Mouse (Mus musculus) macrophage (primary cell): ENCODE data around the gene Gm4969. TPM values are rescaled to one million over a fixed set of nuclear protein-coding genes. Genes with fewer than 3 reads are reported as not detected.
"Not testable (repeated sequence)": the region's sequence is repeated elsewhere in the genome, so short reads cannot be mapped to it uniquely, and the experiment has no call there.

Experiments
- H3K27ac ChIP-seq: fragments of 350-480 bp; formaldehyde crosslinking; 2 replicates; pipeline ENCODE4 v1.9.0; 2021
- H3K36me3 ChIP-seq: fragments of 350-480 bp; formaldehyde crosslinking; 2 replicates; pipeline ENCODE4 v1.9.0; 2021; ENCODE audit errors: inconsistent target
- H3K4me3 ChIP-seq: fragments of 350-480 bp; formaldehyde crosslinking; 2 replicates; pipeline ENCODE4 v1.9.0; 2021; ENCODE audit errors: inconsistent target
- H3K79me2 ChIP-seq: fragments of 350-480 bp; formaldehyde crosslinking; 2 replicates; pipeline ENCODE4 v1.9.0; 2021; ENCODE audit errors: inconsistent target
- WGBS: methylation state at CpG from one replicate; pipeline ENCODE4 v1.1.7; 2026; ENCODE audit warnings: inconsistent platforms; ENCODE audit not compliant: missing documents; 5-methylcytosine and 5-hydroxymethylcytosine counted together
- polyA plus RNA-seq: library from polyadenylated mRNA; stranded (reverse); fragments of 250-400 nt; gene quantifications from 3 replicates; pipeline ENCODE4 v1.2.4, GENCODE M21; 2018; ENCODE audit warnings: inconsistent platforms

Gm4969 gene
- polyA plus RNA-seq, 1 experiment from 2014 or later, result not detected

DNA sequence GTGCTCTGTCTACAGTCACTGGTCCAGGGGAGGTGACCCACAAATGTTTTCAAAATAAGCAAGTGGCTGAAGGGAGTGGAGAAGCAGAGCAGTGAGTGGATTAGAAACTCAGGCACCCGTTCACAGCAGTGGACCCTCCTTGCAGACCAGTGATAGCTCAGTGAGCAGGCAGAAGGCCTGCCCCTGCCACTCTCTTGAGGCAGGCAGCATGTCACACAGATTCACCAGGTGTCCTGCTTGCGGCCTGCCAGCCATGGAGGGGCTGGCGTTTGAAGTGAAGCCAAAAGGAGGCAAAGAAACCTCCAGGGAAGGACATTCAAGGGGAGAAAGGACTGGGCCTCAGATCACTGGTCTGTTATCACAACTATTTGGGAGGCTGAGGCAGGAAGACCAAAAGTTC is 39.4 kb downstream of the Gm4969 start:
- no peak overlapping the region for H3K4me3 ChIP-seq
- 93% methylated on average over 3 of the region's 3 CpGs for WGBS
- H3K36me3 ChIP-seq, result no peaks in the 10 kb centered on the region
- no peak overlapping the region for H3K27ac ChIP-seq
- no peaks in the 10 kb centered on the region for H3K79me2 ChIP-seq

DNA sequence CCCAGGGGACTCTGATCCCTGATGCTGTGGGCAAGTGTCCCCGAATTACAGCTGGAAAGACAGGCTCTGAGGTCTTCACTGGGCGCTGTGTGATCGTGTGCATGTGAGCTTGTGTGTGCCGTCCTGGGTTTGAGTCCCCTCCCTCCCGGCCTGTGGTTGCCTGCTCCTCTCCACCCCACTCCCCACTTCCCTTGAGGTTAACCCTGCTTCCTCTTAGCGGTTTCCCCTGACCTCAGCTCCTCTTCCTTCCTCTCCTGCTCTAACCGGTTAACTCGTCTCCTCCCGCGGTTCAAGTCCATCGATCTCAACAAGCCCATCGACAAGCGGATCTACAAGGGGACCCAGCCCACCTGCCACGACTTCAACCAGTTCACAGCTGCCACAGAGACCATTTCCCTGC is 40.4 kb downstream of the Gm4969 start:
- H3K79me2 ChIP-seq, result no peaks in the 10 kb centered on the region
- no peaks in the 10 kb centered on the region for H3K36me3 ChIP-seq
- peak overlapping the region; percentile 22; the same call in 1 of the 2 replicates for H3K27ac ChIP-seq
- whole genome bisulfite sequencing, result under 1% methylated on average over 14 of the region's 14 CpGs
- peak overlapping the region; percentile 39; the same call in 1 of the 2 replicates for H3K4me3 ChIP-seq

GRCm38 (mm10) chr7:19076586-19076991 is 41.6 kb downstream of the Gm4969 start:
- H3K79me2 ChIP-seq, result no peaks in the 10 kb centered on the region
- peak overlapping the region; percentile 39 for H3K4me3 ChIP-seq
- no peak overlapping the region for H3K27ac ChIP-seq
- 2% methylated on average over 22 of the region's 22 CpGs for WGBS
- H3K36me3 ChIP-seq, result no peaks in the 10 kb centered on the region

- H3K4me3 ChIP-seq, result peak within 1 kb of the TSS; percentile 39
- no peaks in the 10 kb centered on the region for H3K36me3 ChIP-seq
- H3K27ac ChIP-seq, result 0 out of 2 replicates have a peak within 1 kb of the TSS, but pooled peaks have one; percentile 22
- WGBS, result 2% methylated on average over 84 of the region's 91 CpGs
- H3K79me2 ChIP-seq, result no peaks in the 10 kb centered on the region
Observed at GRCm38 (mm10) chr7:19075723-19076585, 42.2 kb downstream of the Gm4969 start, which contains the start of gene Dmwd. TSS of gene Dmwd (plus strand) at chr7:19076227.

- Histone ChIP-seq H3K79me2 (no peaks in the 10 kb centered on the region), H3K4me3 (peak overlapping the region; percentile 22), H3K36me3 (no peaks in the 10 kb centered on the region), H3K27ac (no peak overlapping the region)
- 61% methylated on average over 5 of the region's 5 CpGs for WGBS
Observed at GRCm38 (mm10) chr7:19075231-19075630, 42.9 kb downstream of the Gm4969 start.

GRCm38 (mm10) chr7:19074494-19074893 is 43.7 kb downstream of the Gm4969 start:
- Histone ChIP-seq H3K4me3 (no peak overlapping the region), H3K36me3 (no peaks in the 10 kb centered on the region), H3K79me2 (no peaks in the 10 kb centered on the region), H3K27ac (no peak overlapping the region)
- 100% methylated on average over 6 of the region's 6 CpGs for WGBS

DNA sequence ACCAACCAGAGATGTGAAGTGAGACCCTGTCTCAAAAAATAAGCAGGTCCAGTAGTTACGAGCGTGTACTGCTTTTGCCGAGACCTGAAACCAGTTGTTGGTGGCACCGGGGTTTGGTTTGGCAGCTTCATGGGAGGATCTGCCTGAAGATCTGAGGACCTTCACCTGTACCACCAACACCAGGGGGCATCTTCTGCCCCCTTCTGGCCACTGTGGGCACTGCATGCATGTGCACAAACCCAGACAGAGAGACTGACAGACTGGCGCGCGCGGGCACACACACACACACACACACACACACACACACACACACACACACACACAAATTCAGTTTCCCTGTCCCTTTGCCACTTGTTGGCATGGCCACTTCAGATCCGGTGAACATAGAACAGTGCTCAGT is 44.7 kb downstream of the Gm4969 start:
- no peaks in the 10 kb centered on the region for H3K79me2 ChIP-seq
- no peak overlapping the region for H3K27ac ChIP-seq
- WGBS, result 84% methylated on average over 9 of the region's 9 CpGs
- H3K36me3 ChIP-seq, result no peaks in the 10 kb centered on the region
- H3K4me3 ChIP-seq, result no peak overlapping the region

- H3K4me3 ChIP-seq, H3K27ac ChIP-seq, H3K36me3 ChIP-seq, H3K79me2 ChIP-seq: not testable (repeated sequence)
- 50% methylated on average over 1 of the region's 3 CpGs for WGBS
Observed at GRCm38 (mm10) chr7:19071024-19071423, 47.1 kb downstream of the Gm4969 start.

GRCm38 (mm10) chr7:19069500-19069899 is 48.7 kb downstream of the Gm4969 start:
- Histone ChIP-seq H3K36me3 (no peaks in the 10 kb centered on the region), H3K27ac (no peak overlapping the region), H3K79me2 (no peaks in the 10 kb centered on the region), H3K4me3 (no peak overlapping the region)
- 52% methylated on average over 3 of the region's 3 CpGs for WGBS

DNA sequence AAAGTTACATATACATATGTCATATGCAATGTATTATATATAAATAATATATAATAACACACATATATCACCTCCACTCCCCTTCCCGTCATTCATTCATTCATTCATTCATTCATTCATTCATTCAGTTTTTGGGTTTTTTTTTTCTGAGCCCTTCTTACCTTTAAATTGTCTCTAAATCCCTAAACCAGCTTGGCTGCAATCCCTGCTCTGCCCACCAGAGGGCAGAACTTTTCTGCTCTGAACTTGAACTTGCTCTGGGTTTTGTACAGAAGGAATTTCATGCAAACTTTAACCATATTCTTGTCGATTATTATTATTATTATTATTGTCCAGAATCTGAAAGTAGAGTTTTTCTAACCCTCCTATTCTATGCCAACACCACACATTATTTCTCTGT is 49.5 kb downstream of the Gm4969 start:
- Histone ChIP-seq H3K4me3 (no peak overlapping the region), H3K27ac (no peak overlapping the region), H3K36me3 (no peaks in the 10 kb centered on the region), H3K79me2 (no peaks in the 10 kb centered on the region)
- WGBS, result 0% methylated on average over 2 of the region's 2 CpGs

GRCm38 (mm10) chr7:19067935-19068334 is 50.2 kb downstream of the Gm4969 start:
- Histone ChIP-seq H3K79me2 (no peaks in the 10 kb centered on the region), H3K4me3 (no peak overlapping the region), H3K36me3 (no peaks in the 10 kb centered on the region), H3K27ac (no peak overlapping the region)
- WGBS, result 65% methylated on average over 14 of the region's 14 CpGs

DNA sequence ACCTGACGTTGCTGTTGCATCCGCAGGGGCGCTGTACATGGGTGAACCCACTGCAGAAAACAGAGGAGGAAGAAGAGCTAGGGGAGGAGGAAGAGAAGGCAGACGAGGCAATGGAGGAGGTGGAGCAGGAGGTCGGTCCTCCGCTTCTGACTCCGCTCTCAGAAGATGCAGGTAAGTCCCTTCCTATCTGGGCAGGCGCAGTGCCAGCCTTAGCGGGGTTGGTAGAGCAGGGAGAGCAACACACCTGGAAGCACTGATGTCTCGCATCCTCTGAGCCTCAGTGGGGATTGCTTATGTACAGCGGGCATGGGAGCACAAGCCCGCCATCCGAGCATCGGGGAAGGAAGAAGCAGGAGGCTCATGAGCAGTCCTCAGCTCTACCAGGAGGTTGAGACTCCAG is 51.1 kb downstream of the Gm4969 start:
- WGBS, result 38% methylated on average over 14 of the region's 14 CpGs
- Histone ChIP-seq H3K4me3 (no peak overlapping the region), H3K36me3 (no peaks in the 10 kb centered on the region), H3K79me2 (no peaks in the 10 kb centered on the region), H3K27ac (no peak overlapping the region)

GRCm38 (mm10) chr7:19065896-19066295 is 52.3 kb downstream of the Gm4969 start:
- 58% methylated on average over 13 of the region's 13 CpGs for WGBS
- Histone ChIP-seq H3K79me2 (no peaks in the 10 kb centered on the region), H3K36me3 (no peaks in the 10 kb centered on the region), H3K4me3 (no peak overlapping the region), H3K27ac (no peak overlapping the region)

DNA sequence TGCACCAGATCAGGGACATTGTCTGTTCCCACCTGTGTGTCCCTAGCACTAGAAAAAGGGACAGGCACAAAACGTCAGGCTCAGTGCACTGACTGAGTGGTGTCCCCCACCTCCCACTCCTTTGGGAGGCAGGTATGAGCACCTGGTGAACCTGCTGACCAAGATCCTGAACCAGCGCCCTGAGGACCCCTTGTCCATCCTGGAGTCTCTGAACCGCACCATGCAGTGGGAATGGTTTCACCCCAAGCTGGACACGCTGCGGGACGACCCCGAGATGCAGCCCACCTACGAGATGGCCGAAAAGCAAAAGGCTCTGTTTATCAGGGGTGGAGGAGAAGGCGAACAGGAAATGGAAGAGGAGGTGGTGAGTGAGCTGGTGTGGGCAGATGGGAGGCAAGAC is 60.8 kb downstream of the Gm4969 start:
- H3K27ac ChIP-seq, result no peak overlapping the region
- H3K36me3 ChIP-seq, result peaks cover 1% of the 10 kb centered on the region; the same call in 1 of the 2 replicates
- no peaks in the 10 kb centered on the region for H3K79me2 ChIP-seq
- 75% methylated on average over 10 of the region's 10 CpGs for WGBS
- H3K4me3 ChIP-seq, result no peak overlapping the region

- no peak overlapping the region for H3K4me3 ChIP-seq
- 95% methylated on average over 8 of the region's 8 CpGs for WGBS
- no peak overlapping the region for H3K27ac ChIP-seq
- no peaks in the 10 kb centered on the region for H3K79me2 ChIP-seq
- H3K36me3 ChIP-seq, result peaks cover 24% of the 10 kb centered on the region
Observed at GRCm38 (mm10) chr7:19055108-19055507, 63.1 kb downstream of the Gm4969 start.
